Mouse (Mus musculus) E14TG2a.4 (cell line): ENCODE measurements around the gene Serpinb2.

Experiments
- H3K27me3 ChIP-seq: 2 replicates; pipeline ENCODE4 v1.6.1; 2014; ENCODE audit warnings: low read length, control low read depth; ENCODE audit not compliant: insufficient read depth
- H3K36me3 ChIP-seq: 2 replicates; pipeline ENCODE4 v1.6.1; 2014; ENCODE audit warnings: low read length, control low read depth; ENCODE audit not compliant: insufficient read depth
- H3K4me1 ChIP-seq: replicated peaks from 2 replicates; pipeline ENCODE4 v1.6.1; 2014; ENCODE audit warnings: low read depth, low read length, control low read depth
- H3K4me3 ChIP-seq: replicated peaks from 2 replicates; pipeline ENCODE4 v1.5.1; 2014; ENCODE audit warnings: mild to moderate bottlenecking, low read length
- H3K9me3 ChIP-seq: 2 replicates; pipeline ENCODE4 v1.6.1; 2014; ENCODE audit warnings: low read length, control low read depth
- CTCF ChIP-seq: conservative IDR thresholded peaks from 2 replicates; pipeline ENCODE4 v1.5.1; 2014; ENCODE audit warnings: low read length
- NANOG ChIP-seq: IDR thresholded peaks from 2 replicates; pipeline ENCODE4 v1.6.1; 2014; ENCODE audit warnings: borderline replicate concordance, low read length, mixed read lengths
- POU5F1 ChIP-seq: IDR thresholded peaks from 2 replicates; pipeline ENCODE4 v1.6.1; 2014; ENCODE audit warnings: low read length, borderline replicate concordance

The Serpinb2 gene

GRCm38 (mm10) chr1:107513530-107513929 is 2.3 kb downstream of the Serpinb2 start:
- no peaks in the 10 kb centered on the region for H3K4me1 ChIP-seq
- no peaks in the 10 kb centered on the region for H3K27me3 ChIP-seq
- H3K4me3 ChIP-seq, result no peak overlapping the region
- H3K9me3 ChIP-seq, result no peaks in the 10 kb centered on the region
- TF ChIP-seq POU5F1, result no peak
- TF ChIP-seq NANOG, result no peak
- no peak for TF ChIP-seq CTCF
- H3K36me3 ChIP-seq, result no peaks in the 10 kb centered on the region

- Histone ChIP-seq H3K4me3 (no peak overlapping the region), H3K27me3 (no peaks in the 10 kb centered on the region), H3K9me3 (no peaks in the 10 kb centered on the region)
Measured at GRCm38 (mm10) chr1:107515839-107516498, 4.7 kb downstream of the Serpinb2 start.

GRCm38 (mm10) chr1:107525592-107525991 is 14.4 kb downstream of the Serpinb2 start:
- no peaks in the 10 kb centered on the region for H3K4me1 ChIP-seq
- H3K9me3 ChIP-seq, result no peaks in the 10 kb centered on the region
- H3K27me3 ChIP-seq, result no peaks in the 10 kb centered on the region
- TF ChIP-seq CTCF (no peak), POU5F1 (no peak), NANOG (no peak)
- H3K36me3 ChIP-seq, result no peaks in the 10 kb centered on the region
- H3K4me3 ChIP-seq, result no peak overlapping the region

More at GRCm38 (mm10) chr1:107515839-107516498, 4.7 kb downstream of the Serpinb2 start:
- H3K36me3 ChIP-seq, result no peaks in the 10 kb centered on the region
- no peak for TF ChIP-seq POU5F1
- no peaks in the 10 kb centered on the region for H3K4me1 ChIP-seq

GRCm38 (mm10) chr1:107528325-107529078 is 17.3 kb downstream of the Serpinb2 start:
- H3K27me3 ChIP-seq, result no peaks in the 10 kb centered on the region
- TF ChIP-seq NANOG (no peak), POU5F1 (no peak), CTCF (no peak)
- H3K9me3 ChIP-seq, result no peaks in the 10 kb centered on the region
- no peaks in the 10 kb centered on the region for H3K36me3 ChIP-seq
- no peaks in the 10 kb centered on the region for H3K4me1 ChIP-seq
- no peak overlapping the region for H3K4me3 ChIP-seq

GRCm38 (mm10) chr1:107529365-107530052 is 18.3 kb downstream of the Serpinb2 start:
- H3K4me3 ChIP-seq, result no peak overlapping the region

GRCm38 (mm10) chr1:107533736-107534135 is 22.5 kb downstream of the Serpinb2 start:
- Histone ChIP-seq H3K4me3 (no peak overlapping the region), H3K4me1 (no peaks in the 10 kb centered on the region), H3K36me3 (no peaks in the 10 kb centered on the region), H3K9me3 (no peaks in the 10 kb centered on the region), H3K27me3 (no peaks in the 10 kb centered on the region)
- no peak for TF ChIP-seq POU5F1
- no peak for TF ChIP-seq NANOG
- TF ChIP-seq CTCF, result no peak

More at GRCm38 (mm10) chr1:107529365-107530052, 18.3 kb downstream of the Serpinb2 start:
- no peaks in the 10 kb centered on the region for H3K4me1 ChIP-seq
- no peaks in the 10 kb centered on the region for H3K9me3 ChIP-seq
- H3K36me3 ChIP-seq, result no peaks in the 10 kb centered on the region
- no peak for TF ChIP-seq NANOG
- TF ChIP-seq CTCF, result no peak
- no peak for TF ChIP-seq POU5F1
- no peaks in the 10 kb centered on the region for H3K27me3 ChIP-seq

- no peak for TF ChIP-seq CTCF
- TF ChIP-seq NANOG, result no peak
- TF ChIP-seq POU5F1, result no peak
- H3K27me3 ChIP-seq, result no peaks in the 10 kb centered on the region
- H3K9me3 ChIP-seq, result no peaks in the 10 kb centered on the region
- H3K4me1 ChIP-seq, result no peaks in the 10 kb centered on the region
- no peaks in the 10 kb centered on the region for H3K36me3 ChIP-seq
- no peak overlapping the region for H3K4me3 ChIP-seq
Measured at GRCm38 (mm10) chr1:107537435-107537834, 26.2 kb downstream of the Serpinb2 start.

- no peaks in the 10 kb centered on the region for H3K4me1 ChIP-seq
- no peaks in the 10 kb centered on the region for H3K9me3 ChIP-seq
- no peaks in the 10 kb centered on the region for H3K36me3 ChIP-seq
- TF ChIP-seq CTCF (no peak), NANOG (no peak), POU5F1 (no peak)
- no peaks in the 10 kb centered on the region for H3K27me3 ChIP-seq
- no peak overlapping the region for H3K4me3 ChIP-seq
Measured at GRCm38 (mm10) chr1:107559494-107559893, 48.3 kb downstream of the Serpinb2 start.
